Mouse (Mus musculus): ENCODE data around the gene P4ha1.

DNA sequence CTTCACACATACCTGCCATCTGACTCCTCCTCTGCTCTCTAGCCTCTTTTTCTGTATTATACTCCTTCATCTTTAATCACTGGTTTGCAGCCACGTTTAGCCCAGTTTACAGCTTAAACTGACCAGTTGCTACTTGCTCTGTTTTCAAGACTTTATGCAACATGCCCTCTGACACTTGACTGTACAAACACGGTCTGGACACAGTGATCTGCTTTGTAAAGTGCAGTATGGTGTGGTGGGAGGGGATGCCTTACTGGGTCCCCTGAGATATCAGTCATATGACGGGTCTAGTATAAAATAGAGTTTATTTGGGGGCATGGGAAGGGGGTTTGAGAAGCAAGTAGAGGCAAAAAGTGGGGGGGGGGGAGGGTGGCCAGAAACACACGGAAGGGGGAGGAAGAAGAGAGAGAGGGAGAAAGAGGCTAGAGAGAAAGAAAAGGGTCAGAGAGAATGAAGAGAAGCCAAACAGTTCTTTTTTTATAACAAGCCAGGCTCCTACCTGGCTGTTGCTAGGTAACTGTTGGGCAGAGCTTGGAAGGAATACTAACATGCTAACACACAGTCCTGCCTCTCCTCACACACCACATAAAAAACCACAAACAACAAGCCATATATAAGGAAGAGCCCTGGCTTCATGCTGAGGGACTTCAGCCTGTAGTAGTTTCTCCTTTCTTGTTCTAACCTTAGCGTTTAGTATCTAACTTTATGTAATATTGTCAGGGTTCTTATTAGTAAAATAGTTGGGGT is 45.2 kb upstream of the P4ha1 start:
- TF ChIP-seq CTCF (IDR thresholded peaks at IDR 0.05; ENCODE audit: extremely low read depth, insufficient read depth, low read length) (no peak), POLR2A (IDR thresholded peaks at IDR 0.05; ENCODE audit: extremely low read depth, insufficient read depth, low read length) (no peak)

All from cortical plate, adult 2 months (tissue).